Mouse (Mus musculus): ENCODE measurements around the gene Banf2.

Banf2 gene

GRCm38 (mm10) chr2:144092767-144093166 is 59.9 kb downstream of the Banf2 start:
- in situ Hi-C loops (cut with MboI, MseI), result no loop called here

GRCm38 (mm10) chr2:144094721-144095120 is 61.9 kb downstream of the Banf2 start:
- in situ Hi-C loops (cut with MboI, MseI), result no loop called here

GRCm38 (mm10) chr2:144101463-144101961 is 68.7 kb downstream of the Banf2 start:
- in situ Hi-C loops (cut with MboI, MseI), result loop anchor here (10.0 kb wide), 1 partner anchor 1423 kb away; no protein-coding TSS in a partner anchor

- in situ Hi-C loops (cut with MboI, MseI), result loop anchor here (10.0 kb wide), 1 partner anchor 1417 kb away; no protein-coding TSS in a partner anchor
Observed at GRCm38 (mm10) chr2:144107374-144107773, 74.5 kb downstream of the Banf2 start.

- in situ Hi-C loops (cut with MboI, MseI), result loop anchor here (10.0 kb wide), 1 partner anchor 1417 kb away; no protein-coding TSS in a partner anchor
Observed at GRCm38 (mm10) chr2:144107810-144108209, 75.0 kb downstream of the Banf2 start.

GRCm38 (mm10) chr2:144108376-144108775 is 75.5 kb downstream of the Banf2 start:
- in situ Hi-C loops (cut with MboI, MseI), result loop anchor here (10.0 kb wide), 1 partner anchor 1416 kb away; no protein-coding TSS in a partner anchor

- in situ Hi-C loops (cut with MboI, MseI), result no loop called here
Observed at GRCm38 (mm10) chr2:144111966-144112365, 79.1 kb downstream of the Banf2 start.

GRCm38 (mm10) chr2:144112666-144113065 is 79.8 kb downstream of the Banf2 start:
- in situ Hi-C loops (cut with MboI, MseI), result no loop called here

- in situ Hi-C loops (cut with MboI, MseI), result no loop called here
Observed at GRCm38 (mm10) chr2:144118061-144118460, 85.2 kb downstream of the Banf2 start.

- in situ Hi-C loops (cut with MboI, MseI), result no loop called here
Observed at GRCm38 (mm10) chr2:144120186-144120823, 87.4 kb downstream of the Banf2 start.

- in situ Hi-C loops (cut with MboI, MseI), result no loop called here
Observed at GRCm38 (mm10) chr2:144122068-144122467, 89.2 kb downstream of the Banf2 start.
